Mouse (Mus musculus) thymus, adult 2 months (tissue): ENCODE data around the gene Alg5. TPM values are rescaled to one million over a fixed set of nuclear protein-coding genes. Genes with fewer than 3 reads are reported as not detected.

Experiments
- DNase-seq: peaks from one replicate; pipeline ENCODE4 v3.0.0; 2021
- H3K27ac ChIP-seq: fragments of 200-500 bp; 2 replicates; pipeline ENCODE4 v1.5.1; 2012; ENCODE audit warnings: low read length, control low read depth; ENCODE audit not compliant: control insufficient read depth, insufficient read depth
- H3K27me3 ChIP-seq: fragments of 200-500 bp; 2 replicates; pipeline ENCODE4 v1.6.1; 2012; ENCODE audit warnings: mild to moderate bottlenecking, low read length, moderate library complexity, mixed read lengths; ENCODE audit not compliant: control insufficient read depth, insufficient read depth
- H3K36me3 ChIP-seq: fragments of 200-500 bp; 2 replicates; pipeline ENCODE4 v1.6.1; 2012; ENCODE audit warnings: mild to moderate bottlenecking, low read length, moderate library complexity; ENCODE audit not compliant: control insufficient read depth, insufficient read depth
- H3K4me1 ChIP-seq: fragments of 200-500 bp; replicated peaks from 2 replicates; pipeline ENCODE4 v1.6.1; 2012; ENCODE audit warnings: low read length; ENCODE audit not compliant: control insufficient read depth, insufficient read depth
- H3K4me3 ChIP-seq: fragments of 200-500 bp; 2 replicates; pipeline ENCODE4 v1.5.1; 2012; ENCODE audit warnings: mild to moderate bottlenecking, low read length, control low read depth, moderate library complexity; ENCODE audit not compliant: control insufficient read depth, insufficient read depth
- CTCF ChIP-seq: fragments of 200-500 bp; IDR thresholded peaks from 2 replicates; pipeline ENCODE4 v1.5.1; 2012; ENCODE audit warnings: mild to moderate bottlenecking, control low read depth, low read length, moderate library complexity, borderline replicate concordance; ENCODE audit not compliant: control insufficient read depth, poor library complexity, insufficient read depth; ENCODE audit errors: extremely low read depth
- POLR2A ChIP-seq: fragments of 200-500 bp; IDR thresholded peaks from 2 replicates; pipeline ENCODE4 v1.6.1; 2012; ENCODE audit warnings: mild to moderate bottlenecking, low read length, control low read depth, moderate library complexity; ENCODE audit not compliant: control insufficient read depth, poor library complexity, insufficient read depth; ENCODE audit errors: extremely low read depth
- WGBS: fragments of 180-500 bp; shearing (Covaris S2); methylation state at CpG from one replicate; pipeline ENCODE4 v1.1.7; 2018; 5-methylcytosine and 5-hydroxymethylcytosine counted together
- polyA plus RNA-seq: library from polyadenylated mRNA; depleted of rRNA; stranded (reverse); fragments of >200 nt; gene quantifications from 2 replicates; pipeline ENCODE4 v1.2.3, GENCODE M21; 2012

Alg5 gene
- polyA plus RNA-seq, 1 experiment: 15.7 TPM

DNA sequence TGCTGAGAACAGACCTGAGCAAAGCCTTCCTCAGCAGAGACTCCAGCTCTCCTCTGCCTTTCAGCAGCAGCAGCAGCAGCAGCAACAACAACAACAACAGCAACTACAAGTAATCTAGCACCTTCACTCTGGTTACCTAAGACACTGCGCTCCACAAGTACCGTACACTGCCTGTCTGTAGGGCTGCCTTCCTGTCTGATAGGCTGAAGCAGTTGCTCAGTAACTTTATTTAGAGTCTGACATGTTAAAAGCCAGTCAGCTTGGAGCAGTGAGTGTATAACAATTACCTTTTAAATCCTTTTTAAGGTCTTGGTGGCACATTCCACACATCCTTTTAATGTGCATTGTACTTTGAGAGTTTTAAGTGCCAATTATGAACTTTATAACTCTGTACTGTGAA is 7.8 kb upstream of the Alg5 start:
- WGBS: 96% methylated on average over 2 of the region's 2 CpGs

DNA sequence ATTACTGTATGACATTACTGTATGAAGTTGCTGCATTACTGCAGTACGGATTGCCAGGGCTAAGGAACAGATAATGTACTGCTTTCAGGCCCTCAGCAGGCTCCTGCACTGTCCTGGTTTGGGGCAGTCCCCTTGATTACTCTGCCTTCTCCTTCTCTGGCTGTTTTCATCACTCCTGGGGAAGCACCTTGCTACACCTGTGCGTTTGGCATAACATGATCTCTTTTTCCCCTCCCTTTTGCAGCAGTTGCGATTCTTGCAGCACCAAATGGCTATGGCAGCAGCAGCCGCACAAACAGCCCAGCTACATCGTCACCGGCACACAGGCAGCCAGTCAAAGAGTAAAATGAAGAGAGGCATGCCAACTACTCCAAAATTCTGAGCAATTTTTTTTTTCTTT is 7.2 kb upstream of the Alg5 start:
- no peaks in the 10 kb centered on the region for H3K27me3 ChIP-seq
- DNase-seq: no peak
- peaks cover 5% of the 10 kb centered on the region for H3K4me1 ChIP-seq
- peaks cover 49% of the 10 kb centered on the region for H3K36me3 ChIP-seq
- H3K4me3 ChIP-seq: no peak overlapping the region
- no peak for TF ChIP-seq CTCF
- no peak for TF ChIP-seq POLR2A
- no peak overlapping the region for H3K27ac ChIP-seq
- 93% methylated on average over 6 of the region's 6 CpGs for WGBS

More for the DNA sequence above, 7.8 kb upstream of the Alg5 start:
- Histone ChIP-seq H3K27me3 (no peaks in the 10 kb centered on the region), H3K4me1 (peaks cover 5% of the 10 kb centered on the region), H3K27ac (no peak overlapping the region), H3K36me3 (peaks cover 53% of the 10 kb centered on the region), H3K4me3 (no peak overlapping the region)
- no peak for DNase-seq
- TF ChIP-seq CTCF (no peak), POLR2A (no peak)

GRCm38 (mm10) chr3:54731626-54732150 is 3.7 kb upstream of the Alg5 start:
- Histone ChIP-seq H3K27ac (no peak overlapping the region), H3K27me3 (no peaks in the 10 kb centered on the region), H3K4me3 (no peak overlapping the region), H3K4me1 (peaks cover 6% of the 10 kb centered on the region; the same call in 1 of the 2 replicates), H3K36me3 (peaks cover 45% of the 10 kb centered on the region)
- TF ChIP-seq CTCF: no peak
- TF ChIP-seq POLR2A: no peak
- no peak for DNase-seq
- 97% methylated on average over 8 of the region's 8 CpGs for WGBS

DNA sequence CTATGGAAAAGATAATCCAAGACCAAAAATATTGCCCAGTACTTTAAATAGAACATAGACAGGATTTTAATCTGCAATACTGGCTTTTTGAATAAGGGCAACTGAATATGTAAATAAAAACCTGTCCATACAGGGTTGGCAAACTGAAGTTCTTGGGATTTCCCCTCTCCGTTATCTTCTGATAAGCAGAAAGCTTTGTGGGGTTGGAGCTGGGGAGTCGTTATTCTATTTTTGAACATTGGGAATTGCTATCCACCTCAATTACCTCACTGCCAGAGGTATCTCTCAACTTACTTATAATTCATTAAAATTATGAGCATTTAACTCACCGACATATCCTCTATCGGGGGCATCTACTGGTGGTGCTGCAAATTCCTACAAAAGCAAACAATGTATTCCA is 3.0 kb upstream of the Alg5 start:
- Histone ChIP-seq H3K4me3 (no peak overlapping the region), H3K36me3 (peaks cover 39% of the 10 kb centered on the region), H3K27ac (no peak overlapping the region), H3K4me1 (peaks cover 6% of the 10 kb centered on the region; the same call in 1 of the 2 replicates), H3K27me3 (no peaks in the 10 kb centered on the region)
- WGBS: 96% methylated on average over 4 of the region's 4 CpGs
- DNase-seq: no peak
- TF ChIP-seq POLR2A (no peak), CTCF (no peak)

GRCm38 (mm10) chr3:54734411-54735246 is 710 bp upstream of the Alg5 start:
- TF ChIP-seq CTCF: no peak
- TF ChIP-seq POLR2A: peak; percentile 90
- peak; percentile 91 for DNase-seq
- peak overlapping the region; percentile 90 for H3K27ac ChIP-seq
- no peaks in the 10 kb centered on the region for H3K27me3 ChIP-seq
- peaks cover 20% of the 10 kb centered on the region for H3K36me3 ChIP-seq
- under 1% methylated on average over 84 of the region's 84 CpGs for WGBS
- H3K4me3 ChIP-seq: peak overlapping the region; percentile 91
- peaks cover 6% of the 10 kb centered on the region; the same call in 1 of the 2 replicates for H3K4me1 ChIP-seq

GRCm38 (mm10) chr3:54736101-54736927 is 975 bp downstream of the Alg5 start:
- Histone ChIP-seq H3K4me1 (peaks cover 6% of the 10 kb centered on the region; the same call in 1 of the 2 replicates), H3K27ac (no peak overlapping the region), H3K36me3 (peaks cover 12% of the 10 kb centered on the region), H3K4me3 (peak overlapping the region; percentile 91; the same call in 1 of the 2 replicates), H3K27me3 (no peaks in the 10 kb centered on the region)
- TF ChIP-seq CTCF (no peak), POLR2A (no peak)
- 48% methylated on average over 18 of the region's 18 CpGs for WGBS
- DNase-seq: peak; percentile 14

GRCm38 (mm10) chr3:54737317-54737716 is 2.0 kb downstream of the Alg5 start:
- Histone ChIP-seq H3K27me3 (no peaks in the 10 kb centered on the region), H3K27ac (no peak overlapping the region), H3K36me3 (peaks cover 18% of the 10 kb centered on the region), H3K4me3 (no peak overlapping the region), H3K4me1 (peaks cover 6% of the 10 kb centered on the region; the same call in 1 of the 2 replicates)
- TF ChIP-seq POLR2A (no peak), CTCF (no peak)
- DNase-seq: no peak
- 96% methylated on average over 8 of the region's 8 CpGs for WGBS
